Mouse (Mus musculus): ENCODE data around the gene Rac1. TPM values are rescaled to one million over a fixed set of nuclear protein-coding genes. Genes with fewer than 3 reads are reported as not detected.

Rac1 gene
- polyA plus RNA-seq, 1 experiment from 2014 or later, result 352 TPM

- no peaks in the 10 kb centered on the region for H3K27me3 ChIP-seq (replicated peaks; ENCODE audit: control insufficient read depth, insufficient read depth, low read length)
Observed at GRCm38 (mm10) chr5:143476013-143476412, 51.8 kb downstream of the Rac1 start.

DNA sequence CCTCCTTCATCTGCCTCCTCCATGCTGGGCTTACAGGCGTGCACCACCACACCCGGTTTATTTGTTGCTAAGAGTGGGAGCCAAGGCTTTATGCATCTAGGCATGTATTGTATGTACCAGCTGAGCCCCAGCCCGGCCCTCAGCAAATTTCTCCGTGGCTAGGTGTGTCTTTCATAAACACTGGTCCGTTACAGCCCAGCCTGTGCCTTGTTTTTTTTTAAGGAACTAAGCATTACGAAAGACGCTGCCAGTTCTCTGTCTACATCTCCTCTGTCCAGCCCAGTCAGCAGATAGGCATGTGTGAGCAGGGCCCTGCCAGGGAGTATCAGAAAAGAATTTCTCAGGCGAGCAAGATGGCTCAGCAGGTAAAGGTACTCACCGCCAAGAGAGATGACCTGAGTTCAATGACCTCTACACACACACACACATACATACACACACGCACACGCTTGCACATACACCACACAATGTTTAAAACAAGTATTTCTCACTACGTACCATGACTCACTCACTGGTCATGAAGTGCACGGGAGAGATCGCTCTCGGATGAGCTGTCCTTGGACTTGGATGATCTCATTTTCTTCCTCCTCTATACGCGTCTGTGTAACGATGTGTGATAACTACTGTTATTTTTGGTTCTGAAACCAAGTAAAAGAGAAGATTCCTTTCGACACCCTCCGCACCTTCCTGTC lies 52.5 kb downstream of the Rac1 start:
- H3K36me3 ChIP-seq (ENCODE audit: control insufficient read depth, insufficient read depth, low read length), result peaks cover 33% of the 10 kb centered on the region
- ATAC-seq (replicated peaks; ENCODE audit: low FRiP score), result no peak
- WGBS, result 86% methylated on average over 20 of the region's 20 CpGs

More at GRCm38 (mm10) chr5:143476013-143476412, 51.8 kb downstream of the Rac1 start:
- no peaks in the 10 kb centered on the region for H3K4me1 ChIP-seq (replicated peaks; ENCODE audit: control insufficient read depth, insufficient read depth, low read length)
- DNase-seq (ENCODE audit: low spot score), result no peak
- no peak overlapping the region for H3K9ac ChIP-seq (ENCODE audit: low read depth, low read length)
- peaks cover 33% of the 10 kb centered on the region for H3K36me3 ChIP-seq (ENCODE audit: control insufficient read depth, insufficient read depth, low read length)
- H3K27ac ChIP-seq (ENCODE audit: low read depth, low read length), result no peak overlapping the region
- no peak for ATAC-seq (replicated peaks; ENCODE audit: low FRiP score)
- H3K4me3 ChIP-seq (ENCODE audit: low read depth, low read length), result no peak overlapping the region
- no peak overlapping the region for H3K4me2 ChIP-seq
- H3K9me3 ChIP-seq (ENCODE audit: control insufficient read depth, low read length), result no peaks in the 10 kb centered on the region
- WGBS, result 96% methylated on average over 6 of the region's 6 CpGs

GRCm38 (mm10) chr5:143471953-143472618 lies 55.8 kb downstream of the Rac1 start:
- Histone ChIP-seq H3K9me3 (ENCODE audit: control insufficient read depth, low read length) (no peaks in the 10 kb centered on the region), H3K4me2 (no peak overlapping the region), H3K9ac (ENCODE audit: low read depth, low read length) (no peak overlapping the region), H3K36me3 (ENCODE audit: control insufficient read depth, insufficient read depth, low read length) (peaks cover 33% of the 10 kb centered on the region), H3K4me1 (replicated peaks; ENCODE audit: control insufficient read depth, insufficient read depth, low read length) (peaks cover 2% of the 10 kb centered on the region; the same call in 1 of the 2 replicates), H3K27me3 (replicated peaks; ENCODE audit: control insufficient read depth, insufficient read depth, low read length) (no peaks in the 10 kb centered on the region), H3K27ac (ENCODE audit: low read depth, low read length) (no peak overlapping the region), H3K4me3 (ENCODE audit: low read depth, low read length) (no peak overlapping the region)
- DNase-seq (ENCODE audit: low spot score) (peak; percentile 24), ATAC-seq (replicated peaks; ENCODE audit: low FRiP score) (no peak)
- WGBS, result 85% methylated on average over 9 of the region's 9 CpGs

More for the DNA sequence above, 52.5 kb downstream of the Rac1 start:
- Histone ChIP-seq H3K4me1 (replicated peaks; ENCODE audit: control insufficient read depth, insufficient read depth, low read length) (no peaks in the 10 kb centered on the region), H3K9ac (ENCODE audit: low read depth, low read length) (no peak overlapping the region), H3K4me3 (ENCODE audit: low read depth, low read length) (no peak overlapping the region), H3K4me2 (no peak overlapping the region), H3K27ac (ENCODE audit: low read depth, low read length) (no peak overlapping the region), H3K27me3 (replicated peaks; ENCODE audit: control insufficient read depth, insufficient read depth, low read length) (no peaks in the 10 kb centered on the region), H3K9me3 (ENCODE audit: control insufficient read depth, low read length) (no peaks in the 10 kb centered on the region)
- DNase-seq (ENCODE audit: low spot score), result no peak

GRCm38 (mm10) chr5:143471165-143471546 lies 56.7 kb downstream of the Rac1 start:
- Histone ChIP-seq H3K4me3 (ENCODE audit: low read depth, low read length) (no peak overlapping the region), H3K4me1 (replicated peaks; ENCODE audit: control insufficient read depth, insufficient read depth, low read length) (peaks cover 7% of the 10 kb centered on the region; the same call in 1 of the 2 replicates), H3K36me3 (ENCODE audit: control insufficient read depth, insufficient read depth, low read length) (peaks cover 30% of the 10 kb centered on the region), H3K4me2 (no peak overlapping the region), H3K9me3 (ENCODE audit: control insufficient read depth, low read length) (no peaks in the 10 kb centered on the region), H3K27me3 (replicated peaks; ENCODE audit: control insufficient read depth, insufficient read depth, low read length) (no peaks in the 10 kb centered on the region), H3K9ac (ENCODE audit: low read depth, low read length) (no peak overlapping the region), H3K27ac (ENCODE audit: low read depth, low read length) (no peak overlapping the region)
- no peak for DNase-seq (ENCODE audit: low spot score)
- whole genome bisulfite sequencing, result 88% methylated on average over 3 of the region's 3 CpGs
- no peak for ATAC-seq (replicated peaks; ENCODE audit: low FRiP score)

GRCm38 (mm10) chr5:143470421-143471164 lies 57.2 kb downstream of the Rac1 start:
- H3K36me3 ChIP-seq (ENCODE audit: control insufficient read depth, insufficient read depth, low read length), result peaks cover 30% of the 10 kb centered on the region
- no peaks in the 10 kb centered on the region for H3K9me3 ChIP-seq (ENCODE audit: control insufficient read depth, low read length)
- DNase-seq (ENCODE audit: low spot score) (peak; percentile 33), ATAC-seq (replicated peaks; ENCODE audit: low FRiP score) (no peak)
- H3K4me2 ChIP-seq, result no peak overlapping the region
- H3K9ac ChIP-seq (ENCODE audit: low read depth, low read length), result no peak overlapping the region
- no peak overlapping the region for H3K4me3 ChIP-seq (ENCODE audit: low read depth, low read length)
- 71% methylated on average over 15 of the region's 15 CpGs for WGBS
- no peak overlapping the region for H3K27ac ChIP-seq (ENCODE audit: low read depth, low read length)
- H3K4me1 ChIP-seq (replicated peaks; ENCODE audit: control insufficient read depth, insufficient read depth, low read length), result peaks cover 11% of the 10 kb centered on the region; the same call in 1 of the 2 replicates
- H3K27me3 ChIP-seq (replicated peaks; ENCODE audit: control insufficient read depth, insufficient read depth, low read length), result no peaks in the 10 kb centered on the region

DNA sequence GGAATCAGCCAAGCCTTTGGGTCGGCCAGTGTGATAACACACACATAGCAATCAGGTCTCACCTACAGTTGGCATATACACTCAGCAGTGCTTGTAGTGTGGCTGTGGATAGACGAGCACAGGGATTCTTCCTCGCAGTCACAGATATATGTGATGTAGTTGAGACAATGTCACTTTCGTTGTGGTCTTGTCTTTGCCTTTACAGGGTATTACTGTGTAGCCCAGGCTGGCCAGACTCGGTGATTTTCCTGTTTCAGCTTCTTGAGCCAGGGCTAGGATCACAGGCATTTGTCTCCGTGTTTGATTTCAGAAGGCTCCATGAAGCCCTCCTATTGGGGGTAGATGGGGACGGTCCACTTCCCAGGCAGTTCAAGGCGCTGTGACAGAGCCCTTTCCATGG lies 58.2 kb downstream of the Rac1 start:
- Histone ChIP-seq H3K4me2 (no peak overlapping the region), H3K27ac (ENCODE audit: low read depth, low read length) (no peak overlapping the region), H3K9me3 (ENCODE audit: control insufficient read depth, low read length) (no peaks in the 10 kb centered on the region), H3K27me3 (replicated peaks; ENCODE audit: control insufficient read depth, insufficient read depth, low read length) (no peaks in the 10 kb centered on the region), H3K4me1 (replicated peaks; ENCODE audit: control insufficient read depth, insufficient read depth, low read length) (peaks cover 11% of the 10 kb centered on the region), H3K36me3 (ENCODE audit: control insufficient read depth, insufficient read depth, low read length) (peaks cover 22% of the 10 kb centered on the region; the same call in 1 of the 2 replicates), H3K4me3 (ENCODE audit: low read depth, low read length) (no peak overlapping the region), H3K9ac (ENCODE audit: low read depth, low read length) (no peak overlapping the region)
- 93% methylated on average over 8 of the region's 8 CpGs for whole genome bisulfite sequencing
- no peak for ATAC-seq (replicated peaks; ENCODE audit: low FRiP score)
- DNase-seq (ENCODE audit: low spot score), result peak; percentile 27

- peak; percentile 7 for DNase-seq (ENCODE audit: low spot score)
- peaks cover 14% of the 10 kb centered on the region; the same call in 1 of the 2 replicates for H3K36me3 ChIP-seq (ENCODE audit: control insufficient read depth, insufficient read depth, low read length)
Observed at GRCm38 (mm10) chr5:143467931-143468330, 59.9 kb downstream of the Rac1 start.

DNA sequence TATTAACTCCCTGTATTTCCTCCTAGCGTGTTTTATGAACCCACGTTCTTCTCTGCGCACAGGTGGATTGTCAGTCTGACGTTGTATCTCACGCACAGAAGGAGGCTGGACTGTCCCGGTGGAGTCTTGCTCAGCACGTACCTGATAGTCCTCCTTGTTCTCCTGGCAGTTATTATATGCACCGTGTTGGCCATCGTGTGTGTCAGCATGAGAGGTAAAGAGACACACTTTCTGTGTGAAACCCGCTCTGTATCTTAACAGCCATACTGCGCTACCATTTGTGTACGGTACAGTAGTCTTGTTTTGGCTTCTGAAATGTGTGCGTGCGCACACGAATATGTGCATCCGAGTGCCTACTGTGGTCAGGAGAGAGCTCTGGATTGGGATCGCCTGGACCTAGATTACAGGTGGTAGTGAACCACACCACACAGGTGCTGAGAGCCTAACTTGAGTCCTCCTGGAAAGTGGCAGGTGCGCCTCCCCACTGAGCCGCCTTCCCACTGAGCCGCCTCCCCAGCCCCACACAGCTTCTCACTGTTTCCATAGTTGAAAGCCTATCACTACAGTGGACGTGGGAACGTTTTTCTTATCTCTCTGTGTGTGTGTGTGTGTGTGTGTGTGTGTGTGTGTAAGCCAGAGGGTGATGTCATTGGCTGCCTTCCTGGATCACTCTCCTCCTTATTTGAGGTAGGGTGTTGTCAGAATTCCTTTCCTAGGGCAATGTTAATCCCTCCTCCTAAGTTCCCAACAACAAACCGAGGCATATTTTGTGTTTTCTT lies 60.8 kb downstream of the Rac1 start:
- H3K36me3 ChIP-seq (ENCODE audit: control insufficient read depth, insufficient read depth, low read length), result peaks cover 12% of the 10 kb centered on the region; the same call in 1 of the 2 replicates
- 86% methylated on average over 23 of the region's 23 CpGs for WGBS
- H3K4me1 ChIP-seq (replicated peaks; ENCODE audit: control insufficient read depth, insufficient read depth, low read length), result peaks cover 15% of the 10 kb centered on the region
- no peaks in the 10 kb centered on the region for H3K9me3 ChIP-seq (ENCODE audit: control insufficient read depth, low read length)
- DNase-seq (ENCODE audit: low spot score) (peak; percentile 24), ATAC-seq (replicated peaks; ENCODE audit: low FRiP score) (no peak)
- no peak overlapping the region for H3K27ac ChIP-seq (ENCODE audit: low read depth, low read length)
- no peak overlapping the region for H3K9ac ChIP-seq (ENCODE audit: low read depth, low read length)
- no peaks in the 10 kb centered on the region for H3K27me3 ChIP-seq (replicated peaks; ENCODE audit: control insufficient read depth, insufficient read depth, low read length)
- no peak overlapping the region for H3K4me2 ChIP-seq
- H3K4me3 ChIP-seq (ENCODE audit: low read depth, low read length), result no peak overlapping the region

More at GRCm38 (mm10) chr5:143467931-143468330, 59.9 kb downstream of the Rac1 start:
- Histone ChIP-seq H3K4me3 (ENCODE audit: low read depth, low read length) (no peak overlapping the region), H3K27ac (ENCODE audit: low read depth, low read length) (no peak overlapping the region), H3K4me1 (replicated peaks; ENCODE audit: control insufficient read depth, insufficient read depth, low read length) (peaks cover 15% of the 10 kb centered on the region), H3K9me3 (ENCODE audit: control insufficient read depth, low read length) (no peaks in the 10 kb centered on the region), H3K27me3 (replicated peaks; ENCODE audit: control insufficient read depth, insufficient read depth, low read length) (no peaks in the 10 kb centered on the region), H3K9ac (ENCODE audit: low read depth, low read length) (no peak overlapping the region), H3K4me2 (no peak overlapping the region)
- no peak for ATAC-seq (replicated peaks; ENCODE audit: low FRiP score)
- WGBS, result 86% methylated on average over 6 of the region's 6 CpGs

Measured in liver, embryonic 11.5 days (tissue).